Mouse (Mus musculus) brain, adult 10 weeks (tissue): ENCODE measurements around the gene Dydc1. TPM values are rescaled to one million over a fixed set of nuclear protein-coding genes. Genes with fewer than 3 reads are reported as not detected.

Source experiments
- polyA plus RNA-seq: library from polyadenylated mRNA; stranded (reverse); fragments of 350-450 nt; fragmentation: Illumina TruSeq; extraction: RNeasy Lipid Tissue Mini Kit (QIAGEN cat#74804); gene quantifications from one replicate; pipeline ENCODE4 v1.2.3, GENCODE M21; 2015; ENCODE audit warnings: low read depth, low replicate concordance

The Dydc1 gene
- not detected for polyA plus RNA-seq

GRCm38 (mm10) chr14:41072229-41072943 is at the start of gene Dydc1:
Dydc1 (plus strand) TSS chr14:41072911.

GRCm38 (mm10) chr14:41069108-41069507 is 3.6 kb upstream of the Dydc1 start, which contains the start of gene Dydc2:
Dydc2 (minus strand) TSS chr14:41069208.

GRCm38 (mm10) chr14:41104853-41105444 is 32.2 kb downstream of the Dydc1 start, which contains the start of gene Mat1a:
Mat1a (plus strand) TSS chr14:41105035.

GRCm38 (mm10) chr14:41131540-41131939 is 58.8 kb downstream of the Dydc1 start, which contains the start of gene Sftpa1:
Sftpa1 (plus strand) TSS chr14:41131782.

Other genes starting within 250 kb of the Dydc1 start
- gene Sh2d4b, start 179.6 kb upstream of the Dydc1 start, polyA plus RNA-seq: 1.3 TPM
- gene Tspan14, start 106.1 kb upstream of the Dydc1 start, polyA plus RNA-seq: 40.9 TPM
- gene Fam213a, start 59.1 kb upstream of the Dydc1 start, polyA plus RNA-seq: 189 TPM
- gene Dydc2, start 3.7 kb upstream of the Dydc1 start, polyA plus RNA-seq: 1.5 TPM
- 0.27 TPM for gene Mat1a, start 32.1 kb downstream of the Dydc1 start, polyA plus RNA-seq
- not detected for gene Sftpa1, start 58.9 kb downstream of the Dydc1 start, polyA plus RNA-seq
- gene Mbl1, start 78.5 kb downstream of the Dydc1 start, polyA plus RNA-seq: not detected
- gene Sftpd, start 112.2 kb downstream of the Dydc1 start, polyA plus RNA-seq: not detected
- gene Gm2832, start 205.9 kb downstream of the Dydc1 start, polyA plus RNA-seq: not detected